Mouse (Mus musculus): ENCODE measurements around the gene Cdc42ep1.

- peak; percentile 55 for TF ChIP-seq CTCF (conservative IDR thresholded peaks at IDR 0.05; ENCODE audit: insufficient read depth, insufficient read length, low read depth, low read length)
- TF ChIP-seq POLR2A (IDR thresholded peaks at IDR 0.05; ENCODE audit: low read depth, low read length) = no peak
Observed at GRCm38 (mm10) chr15:78869775-78870174, 27.4 kb downstream of the Cdc42ep1 start.
